ENCODE assay signal across 8 mouse cellular contexts in genomic region chr12:110889036-110890020, GRCm38 (mm10). TPM values are rescaled to one million over a fixed set of nuclear protein-coding genes. Genes with fewer than 3 reads are reported as not detected.
DNase-seq lines count a peak whose midpoint lies in the region; ATAC-seq and TF ChIP-seq lines count a peak whose summit lies in the region.

Gene Cinp, minus strand, starts transcription at chr12:110889145.
Gene Tecpr2, plus strand, starts transcription at chr12:110889264.

- peak within 1 kb of the TSS; percentile 79 for H3K4me3 ChIP-seq in hindbrain, embryonic 13.5 days

- H3K27ac ChIP-seq in hindbrain, embryonic 13.5 days: peak within 1 kb of the TSS; percentile 93

- peaks cover 25% of the 10 kb centered on the region for H3K4me1 ChIP-seq in hindbrain, embryonic 13.5 days (replicated peaks)

- peak within 1 kb of the TSS; percentile 96 for H3K4me2 ChIP-seq in hindbrain, embryonic 13.5 days

- POLR2A ChIA-PET in Patski (lab: Charles Lee): no interaction called here

- ATAC-seq in Patski: peak; percentile 89
- peak; percentile 99 for ATAC-seq in hindbrain, embryonic 13.5 days (ENCODE audit: low FRiP score)

- CTCF ChIA-PET in Patski (lab: Charles Lee): no interaction called here

- no peaks in the 10 kb centered on the region for H3K9me3 ChIP-seq in hindbrain, embryonic 13.5 days

- no peaks in the 10 kb centered on the region for H3K27me3 ChIP-seq in Patski
- H3K27me3 ChIP-seq in hindbrain, embryonic 13.5 days: no peaks in the 10 kb centered on the region

- peak; percentile 71 for DNase-seq in Patski (ENCODE audit: low read depth, low spot score)
- DNase-seq in cerebellum, postnatal 14 days: peak; percentile 96 to 97
- peak; percentile 94 to 95 for DNase-seq in frontal cortex, postnatal 14 days (ENCODE audit: low spot score in 2 of 2)
- peak; percentile 89 to 90 for DNase-seq in layer of hippocampus, postnatal 25 days (ENCODE audit: extremely low spot score in 1 of 2, low spot score in 1 of 2)
- DNase-seq in lung, postnatal 25 days (ENCODE audit: low spot score): peak; percentile 98
- DNase-seq in retina, embryonic 14.5 days (ENCODE audit: low spot score): peak; percentile 99
- DNase-seq in thymus, postnatal 4 days: peak; percentile 94

- no peaks in the 10 kb centered on the region for H3K36me3 ChIP-seq in hindbrain, embryonic 13.5 days

- no peak for TF ChIP-seq CTCF in Patski (IDR thresholded peaks at IDR 0.05)

- under 1% methylated on average over 68 of the region's 74 CpGs for WGBS in hindbrain, embryonic 13.5 days

- in situ Hi-C loops in Patski (cut with MboI; ENCODE audit: low pct_unique_long_range_greater_than_20kb): no loop called here

- H3K9ac ChIP-seq in hindbrain, embryonic 13.5 days: peak within 1 kb of the TSS; percentile 87

RNA-seq across cellular contexts. Expression of gene Cinp, which starts in this region (rescaled TPM):
- polyA plus RNA-seq in Patski (2021): 33.0 TPM
- polyA plus RNA-seq in hindbrain, embryonic 13.5 days (2015; fragmentation: Nextera tagmentation; extraction: Ambion mirVana): 67.3 and 67.4 TPM in 2 replicates
- total RNA-seq in layer of hippocampus, postnatal 25 days (2021): 10 to 100 TPM; 70.4 to 76.3 TPM

RNA-seq across cellular contexts. Expression of gene Tecpr2, which starts in this region (rescaled TPM):
- polyA plus RNA-seq in Patski (2021): 7.4 TPM
- 6.4 and 7.3 TPM in 2 replicates for polyA plus RNA-seq in hindbrain, embryonic 13.5 days (2015; fragmentation: Nextera tagmentation; extraction: Ambion mirVana)
- 10 to 100 TPM; 40.5 to 41.4 TPM for total RNA-seq in layer of hippocampus, postnatal 25 days (2021)

Comparison
In these comparisons a context has a peak if more than half of its experiments do, and no peak if none do; other contexts are left out.
1. Peak in every context shown above with its lines: DNase-seq, ATAC-seq, H3K4me3 ChIP-seq and H3K27ac ChIP-seq.